Mouse (Mus musculus) midbrain, embryonic 15.5 days (tissue): ENCODE data around the gene Mthfd2. TPM values are rescaled to one million over a fixed set of nuclear protein-coding genes. Genes with fewer than 3 reads are reported as not detected.

ENCODE experiments used
- polyA plus RNA-seq: library from polyadenylated mRNA; unstranded; fragments of >200 nt; fragmentation: Nextera tagmentation; extraction: Ambion mirVana; gene quantifications from 2 replicates; pipeline ENCODE4 v1.2.1, GENCODE M21; 2015

Mthfd2 gene
- polyA plus RNA-seq, 1 experiment from 2014 or later = 31.0 TPM

Other genes starting within 250 kb of the Mthfd2 start
- gene Pcgf1, start 248.0 kb downstream of the Mthfd2 start, polyA plus RNA-seq = 56.3 and 56.8 TPM in 2 replicates
- gene Lbx2, start 239.5 kb downstream of the Mthfd2 start, polyA plus RNA-seq = 0.36 TPM in 1 of 2 replicates, not detected in the other
- 6.9 and 8.1 TPM in 2 replicates for gene Ccdc142, start 224.3 kb downstream of the Mthfd2 start, polyA plus RNA-seq
- gene Gm42688, start 224.3 kb downstream of the Mthfd2 start, polyA plus RNA-seq = 7.3 and 7.4 TPM in 2 replicates
- gene Mrpl53, start 216.9 kb downstream of the Mthfd2 start, polyA plus RNA-seq = 102 and 105 TPM in 2 replicates
- gene Mogs, start 210.4 kb downstream of the Mthfd2 start, polyA plus RNA-seq = 24.7 and 27.0 TPM in 2 replicates
- 176 and 196 TPM in 2 replicates for gene Wbp1, start 204.3 kb downstream of the Mthfd2 start, polyA plus RNA-seq
- gene Ino80b, start 200.5 kb downstream of the Mthfd2 start, polyA plus RNA-seq = 13.6 and 15.1 TPM in 2 replicates
- 10.9 and 15.3 TPM in 2 replicates for gene Rtkn, start 190.4 kb downstream of the Mthfd2 start, polyA plus RNA-seq
- gene Wdr54, start 169.5 kb downstream of the Mthfd2 start, polyA plus RNA-seq = 20.8 and 21.6 TPM in 2 replicates
- 9.5 and 12.0 TPM in 2 replicates for gene 1700003E16Rik, start 169.5 kb downstream of the Mthfd2 start, polyA plus RNA-seq
- 162 TPM in 2 replicates for gene Dctn1, start 160.0 kb downstream of the Mthfd2 start, polyA plus RNA-seq
- gene Slc4a5, start 106.1 kb downstream of the Mthfd2 start, polyA plus RNA-seq = 0.37 and 0.41 TPM in 2 replicates
- gene Mob1a, start 108 bp upstream of the Mthfd2 start, polyA plus RNA-seq = 22.8 and 23.4 TPM in 2 replicates
- gene Bola3, start 23.2 kb upstream of the Mthfd2 start, polyA plus RNA-seq = 44.0 and 54.3 TPM in 2 replicates
- gene Tet3, start 133.2 kb upstream of the Mthfd2 start, polyA plus RNA-seq = 60.9 and 76.8 TPM in 2 replicates
- 72.2 and 74.0 TPM in 2 replicates for gene Dguok, start 181.1 kb upstream of the Mthfd2 start, polyA plus RNA-seq
- gene Actg2, start 210.4 kb upstream of the Mthfd2 start, polyA plus RNA-seq = 2.2 and 2.6 TPM in 2 replicates
- gene Stambp, start 246.8 kb upstream of the Mthfd2 start, polyA plus RNA-seq = 63.4 and 66.5 TPM in 2 replicates